Mouse (Mus musculus): ENCODE data around the gene Slc36a3. TPM values are rescaled to one million over a fixed set of nuclear protein-coding genes. Genes with fewer than 3 reads are reported as not detected.
A peak's percentile ranks its signal among the peaks of the same experiment; 100 is the strongest.

Slc36a3 gene
- polyA plus RNA-seq, 1 experiment from 2014 or later = not detected

GRCm38 (mm10) chr11:55079180-55079579, 72.3 kb downstream of the Slc36a3 start:
- WGBS = 74% methylated on average over 4 of the region's 4 CpGs
- H3K4me1 ChIP-seq = peaks cover 16% of the 10 kb centered on the region
- H3K36me3 ChIP-seq = no peaks in the 10 kb centered on the region

GRCm38 (mm10) chr11:55078502-55078901, 73.0 kb downstream of the Slc36a3 start:
- H3K27ac ChIP-seq (replicated peaks) = no peak overlapping the region
- peak overlapping the region; percentile 92; the same call in 1 of the 2 replicates for H3K4me2 ChIP-seq (replicated peaks)
- peaks cover 33% of the 10 kb centered on the region for H3K27me3 ChIP-seq
- ATAC-seq (ENCODE audit: low FRiP score, low read depth) = no peak
- H3K4me3 ChIP-seq = no peak overlapping the region
- H3K36me3 ChIP-seq = no peaks in the 10 kb centered on the region
- 55% methylated on average over 3 of the region's 3 CpGs for WGBS
- H3K9ac ChIP-seq (replicated peaks) = no peak overlapping the region
- H3K9me3 ChIP-seq = no peaks in the 10 kb centered on the region
- H3K4me1 ChIP-seq = peaks cover 16% of the 10 kb centered on the region

More at GRCm38 (mm10) chr11:55079180-55079579, 72.3 kb downstream of the Slc36a3 start:
- H3K27ac ChIP-seq (replicated peaks) = no peak overlapping the region
- no peak overlapping the region for H3K4me3 ChIP-seq
- no peaks in the 10 kb centered on the region for H3K9me3 ChIP-seq
- H3K27me3 ChIP-seq = peaks cover 33% of the 10 kb centered on the region
- H3K9ac ChIP-seq (replicated peaks) = no peak overlapping the region
- no peak overlapping the region for H3K4me2 ChIP-seq (replicated peaks)
- ATAC-seq (ENCODE audit: low FRiP score, low read depth) = no peak

GRCm38 (mm10) chr11:55077331-55078231, 73.9 kb downstream of the Slc36a3 start, which contains the start of gene Ccdc69:
Ccdc69 (minus strand) TSS chr11:55078131.
- Histone ChIP-seq H3K36me3 (no peaks in the 10 kb centered on the region), H3K9ac (replicated peaks) (peak within 1 kb of the TSS; percentile 52), H3K27me3 (peaks cover 33% of the 10 kb centered on the region), H3K4me2 (replicated peaks) (peak within 1 kb of the TSS; percentile 92), H3K27ac (replicated peaks) (no peak within 1 kb of the TSS), H3K9me3 (no peaks in the 10 kb centered on the region), H3K4me1 (peaks cover 16% of the 10 kb centered on the region), H3K4me3 (peak within 1 kb of the TSS; percentile 46)
- 1% methylated on average over 50 of the region's 50 CpGs for WGBS
- ATAC-seq (ENCODE audit: low FRiP score, low read depth) = peak; percentile 34; the same call in 1 of the 2 replicates

- H3K9me3 ChIP-seq = no peaks in the 10 kb centered on the region
- no peak overlapping the region for H3K27ac ChIP-seq (replicated peaks)
- H3K4me2 ChIP-seq (replicated peaks) = no peak overlapping the region
- no peaks in the 10 kb centered on the region for H3K36me3 ChIP-seq
- WGBS = 91% methylated on average over 5 of the region's 5 CpGs
- H3K27me3 ChIP-seq = peaks cover 33% of the 10 kb centered on the region
- no peak overlapping the region for H3K9ac ChIP-seq (replicated peaks)
- peaks cover 16% of the 10 kb centered on the region for H3K4me1 ChIP-seq
- no peak overlapping the region for H3K4me3 ChIP-seq
- ATAC-seq (ENCODE audit: low FRiP score, low read depth) = no peak
Measured at GRCm38 (mm10) chr11:55076234-55076633, 75.3 kb downstream of the Slc36a3 start.

DNA sequence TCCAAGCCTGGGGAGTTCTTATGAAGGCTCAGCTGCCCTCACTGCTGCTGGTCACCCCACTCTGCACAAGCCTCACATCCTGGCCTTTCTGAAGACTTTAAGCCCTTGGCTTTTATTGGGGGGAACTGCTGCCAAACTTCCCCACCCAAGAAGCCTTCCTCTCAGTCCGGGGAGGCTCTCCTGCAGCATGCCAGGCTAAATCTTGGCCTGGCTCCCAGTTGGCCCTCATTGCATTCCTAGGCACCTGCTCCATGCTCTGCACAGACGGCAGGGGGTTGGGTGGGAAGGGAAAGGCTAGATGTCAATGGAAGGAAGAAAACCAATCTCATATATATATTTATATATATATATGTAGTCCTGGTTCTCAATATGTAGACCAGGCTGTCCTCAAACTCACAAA, 75.9 kb downstream of the Slc36a3 start:
- no peak for ATAC-seq (ENCODE audit: low FRiP score, low read depth)
- no peak overlapping the region for H3K27ac ChIP-seq (replicated peaks)
- H3K4me3 ChIP-seq = no peak overlapping the region
- 86% methylated on average over 2 of the region's 2 CpGs for WGBS
- H3K9ac ChIP-seq (replicated peaks) = no peak overlapping the region
- H3K27me3 ChIP-seq = peaks cover 33% of the 10 kb centered on the region
- H3K4me1 ChIP-seq = peaks cover 16% of the 10 kb centered on the region
- H3K36me3 ChIP-seq = no peaks in the 10 kb centered on the region
- H3K4me2 ChIP-seq (replicated peaks) = no peak overlapping the region
- no peaks in the 10 kb centered on the region for H3K9me3 ChIP-seq

Other genes starting within 250 kb of the Slc36a3 start
- gene Gpx3, start 249.3 kb downstream of the Slc36a3 start, polyA plus RNA-seq (2016; fragmentation: Nextera tagmentation; extraction: Ambion mirVana) = 36.1 and 39.7 TPM in 2 replicates
- gene Tnip1, start 188.8 kb downstream of the Slc36a3 start, polyA plus RNA-seq (2016; fragmentation: Nextera tagmentation; extraction: Ambion mirVana) = 12.6 and 13.6 TPM in 2 replicates
- gene Anxa6, start 118.3 kb downstream of the Slc36a3 start, polyA plus RNA-seq (2016; fragmentation: Nextera tagmentation; extraction: Ambion mirVana) = 65.1 and 82.3 TPM in 2 replicates
- 0.25 TPM in 1 of 2 replicates, not detected in the other for gene Ccdc69, start 73.6 kb downstream of the Slc36a3 start, polyA plus RNA-seq (2016; fragmentation: Nextera tagmentation; extraction: Ambion mirVana)
- 12.8 and 14.0 TPM in 2 replicates for gene Gm2a, start 53.6 kb downstream of the Slc36a3 start, polyA plus RNA-seq (2016; fragmentation: Nextera tagmentation; extraction: Ambion mirVana)
- gene Slc36a2, start 33.4 kb upstream of the Slc36a3 start, polyA plus RNA-seq (2016; fragmentation: Nextera tagmentation; extraction: Ambion mirVana) = not detected in 2 replicates
- 1.5 and 1.9 TPM in 2 replicates for gene Slc36a1, start 52.6 kb upstream of the Slc36a3 start, polyA plus RNA-seq (2016; fragmentation: Nextera tagmentation; extraction: Ambion mirVana)
- gene Fat2, start 184.9 kb upstream of the Slc36a3 start, polyA plus RNA-seq (2016; fragmentation: Nextera tagmentation; extraction: Ambion mirVana) = 0.03 and 0.05 TPM in 2 replicates

All from midbrain, embryonic 12.5 days (tissue).